Mouse (Mus musculus) embryo, embryonic 11 days (tissue): ENCODE data around the gene Msh2.
"Not testable (repeated sequence)": the region's sequence is repeated elsewhere in the genome, so short reads cannot be mapped to it uniquely, and the experiment has no call there.

ENCODE experiments used
- DNase-seq: peaks from one replicate; pipeline ENCODE4 v3.0.0-alpha.2; 2015

Gene Msh2

DNA sequence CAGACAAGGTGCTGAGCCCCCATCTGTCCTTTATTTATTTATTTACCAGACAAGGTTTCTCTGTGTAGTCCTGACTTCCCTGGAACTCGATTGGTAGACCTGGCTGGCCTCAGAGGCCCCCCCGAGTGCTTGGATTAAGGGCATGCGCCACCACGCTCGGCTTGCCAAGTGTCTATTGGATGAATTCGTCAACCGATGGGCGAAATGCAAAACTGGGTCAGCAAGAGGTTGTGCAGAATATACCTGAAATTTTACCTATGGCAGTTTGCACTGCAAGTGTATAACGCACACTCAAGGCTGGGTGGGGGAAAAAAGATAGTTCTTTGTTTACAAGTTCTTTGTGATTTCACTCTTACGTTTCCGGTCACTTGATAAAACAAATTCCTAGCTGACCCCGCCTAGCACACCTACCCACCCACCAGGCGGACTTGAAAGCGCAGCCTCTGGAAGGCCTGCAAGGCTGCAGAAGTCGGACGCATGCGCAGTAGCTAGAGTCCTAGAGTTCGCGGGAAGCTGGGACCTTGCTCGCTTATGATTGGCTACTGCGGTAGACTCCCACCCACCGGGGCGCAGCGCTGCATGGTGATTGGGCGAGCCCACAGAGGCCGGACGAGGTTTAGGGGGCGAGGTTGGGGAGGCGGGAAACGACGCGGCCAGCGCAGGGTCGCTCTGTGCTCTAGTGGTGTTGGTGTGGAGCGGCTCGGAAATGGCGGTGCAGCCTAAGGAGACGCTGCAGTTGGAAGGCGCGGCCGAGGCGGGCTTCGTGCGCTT, at the start of gene Msh2:
Gene Msh2 (plus strand): TSS at position 441 of the 771 bp plus-strand sequence.
- peak; percentile 100 for DNase-seq

DNA sequence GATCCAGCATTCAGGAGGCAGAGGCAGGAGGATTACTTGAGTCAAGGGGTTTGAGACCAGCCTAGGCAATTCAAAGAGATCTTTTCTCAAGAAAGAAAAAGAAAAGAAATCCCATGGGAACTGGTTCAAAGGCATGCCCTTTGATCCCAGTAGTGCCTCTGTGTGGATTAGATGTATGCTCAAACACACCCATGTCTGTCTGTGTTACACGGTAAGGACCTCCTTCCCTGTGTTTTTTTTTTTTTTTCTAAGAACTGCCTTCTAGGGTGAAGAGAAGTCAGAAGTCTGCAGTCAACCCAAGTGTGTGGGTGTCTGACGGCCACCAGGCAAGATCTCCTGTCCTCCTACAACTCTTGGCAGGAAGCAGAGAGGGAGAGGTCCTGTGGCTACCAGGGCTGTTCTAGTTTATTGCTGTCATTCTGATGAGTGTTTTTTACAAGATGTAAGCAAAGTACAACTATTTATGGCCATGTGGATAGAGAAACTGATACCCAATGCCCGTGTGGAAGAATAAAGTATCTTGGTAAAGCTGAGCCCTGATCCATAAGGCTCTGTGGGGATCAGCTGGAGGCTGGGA, 46.5 kb upstream of the Msh2 start:
- no peak for DNase-seq

DNA sequence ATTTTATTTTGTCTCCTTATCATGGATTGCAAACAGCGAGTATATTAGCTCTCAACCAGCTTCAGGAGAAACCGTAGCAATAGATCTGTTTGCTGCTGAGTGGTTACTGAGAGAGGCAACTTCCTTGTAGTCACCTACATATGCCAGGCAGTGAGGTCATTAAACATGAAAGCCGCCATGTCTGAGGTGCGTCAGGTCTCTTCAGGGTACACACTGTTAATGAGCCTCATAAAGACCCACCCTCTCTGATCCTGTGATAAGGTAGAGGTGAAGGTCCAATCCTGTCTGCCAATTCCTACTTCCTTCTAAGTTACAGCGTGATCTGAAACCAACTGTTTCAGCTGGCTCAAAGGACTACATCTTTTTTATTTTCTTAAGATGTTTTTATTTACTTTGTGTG, 44.0 kb upstream of the Msh2 start:
- DNase-seq, result no peak

DNA sequence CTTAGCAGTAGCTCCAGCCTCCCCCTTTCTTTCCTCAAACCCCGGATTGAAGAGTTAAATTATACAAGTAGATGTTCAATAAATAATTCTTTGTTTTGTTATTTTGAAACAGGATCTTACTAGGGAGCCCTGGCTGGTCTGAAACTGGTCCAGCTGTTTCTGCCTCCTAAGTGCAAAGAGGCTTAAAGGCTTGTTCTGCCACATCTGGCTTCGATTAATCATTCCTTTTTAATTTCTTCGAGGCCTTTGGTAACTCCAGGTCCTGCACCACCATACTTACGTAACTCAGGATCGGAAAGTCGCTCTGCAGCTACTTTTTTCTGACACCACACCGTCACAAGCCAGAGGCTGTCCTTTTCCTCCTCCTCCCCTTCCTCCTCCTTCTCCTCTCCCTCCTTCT, 43.4 kb upstream of the Msh2 start:
- DNase-seq, result peak; percentile 42

DNA sequence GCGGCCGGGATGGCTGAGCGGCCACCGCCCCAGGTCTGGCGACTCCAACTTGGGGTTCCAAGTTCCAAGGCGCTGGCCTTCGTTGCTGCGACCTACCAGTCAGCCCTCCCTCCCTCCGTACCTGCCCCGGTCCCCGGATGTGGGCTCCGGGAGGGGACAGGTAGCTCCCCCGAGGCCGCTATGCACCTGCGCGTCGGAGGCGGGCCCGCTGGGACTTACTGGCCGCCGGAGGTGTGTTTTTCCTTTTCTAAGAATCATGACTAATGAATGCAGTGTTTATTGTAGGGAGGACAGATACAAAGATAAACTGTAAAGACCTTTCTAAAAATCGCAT, 35.1 kb upstream of the Msh2 start:
- DNase-seq, result peak; percentile 37

DNA sequence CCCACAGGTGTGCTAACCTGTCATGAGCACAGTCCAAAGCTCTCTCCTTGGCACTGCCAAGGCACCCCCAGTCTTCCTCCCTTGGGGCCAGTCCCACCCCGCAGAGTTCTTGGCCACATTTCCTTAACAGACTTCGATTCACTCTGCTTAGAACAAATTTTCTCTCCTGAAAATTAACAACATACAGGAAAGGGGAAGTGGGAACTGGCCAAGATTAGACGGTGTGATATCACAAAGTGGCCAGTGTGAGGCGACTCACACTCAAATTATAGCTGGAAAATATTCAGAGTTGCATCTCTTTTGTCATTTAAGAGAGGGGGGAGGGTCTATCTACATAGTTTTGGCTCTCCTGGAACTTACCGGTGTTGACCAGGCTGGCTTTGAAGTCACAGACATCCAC, 32.9 kb upstream of the Msh2 start:
- no peak for DNase-seq

DNA sequence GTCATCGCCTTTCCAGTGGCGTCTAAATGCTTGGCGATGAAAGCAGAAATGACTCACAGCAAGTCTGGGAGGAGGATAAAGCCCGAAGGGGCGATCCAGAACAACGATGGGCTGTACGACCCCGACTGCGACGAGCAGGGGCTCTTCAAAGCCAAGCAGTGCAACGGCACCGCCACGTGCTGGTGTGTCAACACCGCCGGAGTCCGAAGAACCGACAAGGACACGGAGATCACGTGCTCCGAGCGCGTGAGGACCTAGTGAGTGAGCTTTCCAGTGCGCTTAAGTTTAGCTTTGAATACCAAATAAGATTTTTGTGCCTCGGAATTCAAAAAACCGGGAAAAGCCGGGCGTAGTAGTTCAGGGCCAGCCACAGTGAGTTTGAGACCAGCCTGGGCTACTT, 31.9 kb upstream of the Msh2 start:
- no peak for DNase-seq

DNA sequence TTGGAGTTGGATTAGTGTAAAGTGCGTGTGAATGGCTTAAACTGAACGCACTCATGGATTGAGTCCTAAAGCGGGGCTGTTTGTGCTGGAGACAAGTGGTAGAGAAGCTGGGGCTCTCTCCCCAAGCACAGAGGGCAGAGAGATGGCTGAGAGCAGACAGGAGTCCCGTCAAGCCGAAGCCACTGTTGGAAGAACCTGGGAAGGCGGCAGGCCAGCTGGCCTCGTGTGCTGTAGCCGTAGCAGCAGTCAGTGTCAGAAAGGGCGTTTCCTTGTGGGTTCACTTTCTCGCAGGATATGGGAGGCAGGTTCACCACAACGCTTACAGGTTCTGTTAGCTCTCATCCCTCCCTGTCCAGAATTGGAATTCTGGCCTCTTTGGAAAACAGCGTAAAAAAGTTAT, 31.1 kb upstream of the Msh2 start:
- DNase-seq, result no peak

DNA sequence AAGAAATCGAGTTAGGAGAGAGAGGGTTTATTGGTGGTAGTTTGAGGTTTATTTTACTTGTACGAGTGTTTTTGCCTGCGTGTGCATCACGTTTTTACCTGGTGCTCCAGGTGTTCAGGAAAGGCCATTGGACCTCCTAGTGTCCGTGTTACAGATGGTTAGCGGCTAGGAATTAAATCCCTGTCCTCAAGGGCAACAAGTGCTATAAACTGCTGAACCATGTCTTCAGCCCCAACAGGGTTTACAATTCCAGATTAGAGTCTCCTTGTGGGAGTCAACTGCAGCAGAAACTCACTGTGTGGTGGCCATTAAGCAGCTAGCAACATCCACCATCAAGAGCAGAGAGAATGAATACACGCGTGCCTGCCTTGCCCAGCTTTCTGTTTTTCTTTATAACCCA, 29.4 kb upstream of the Msh2 start:
- no peak for DNase-seq

DNA sequence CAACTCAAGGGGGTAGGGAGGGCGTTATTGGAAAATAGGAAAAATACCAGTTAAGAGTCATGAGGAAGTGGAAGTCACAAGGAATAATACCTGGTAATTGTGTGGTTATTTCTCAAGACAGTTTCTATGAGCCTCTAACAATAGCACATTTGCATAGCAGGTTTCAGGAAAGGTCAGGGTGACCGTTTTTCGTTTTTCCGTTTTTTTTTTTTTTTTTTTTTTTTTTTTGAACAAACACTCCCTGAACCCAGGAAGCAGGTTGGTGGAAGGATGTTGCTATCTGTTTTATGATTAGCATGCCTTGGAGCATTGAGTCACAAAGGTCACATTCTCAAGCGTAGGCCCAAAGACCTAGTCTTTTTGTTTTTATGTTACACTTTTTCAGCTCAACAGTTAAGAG, 16.5 kb upstream of the Msh2 start:
- DNase-seq, result not testable (repeated sequence)

DNA sequence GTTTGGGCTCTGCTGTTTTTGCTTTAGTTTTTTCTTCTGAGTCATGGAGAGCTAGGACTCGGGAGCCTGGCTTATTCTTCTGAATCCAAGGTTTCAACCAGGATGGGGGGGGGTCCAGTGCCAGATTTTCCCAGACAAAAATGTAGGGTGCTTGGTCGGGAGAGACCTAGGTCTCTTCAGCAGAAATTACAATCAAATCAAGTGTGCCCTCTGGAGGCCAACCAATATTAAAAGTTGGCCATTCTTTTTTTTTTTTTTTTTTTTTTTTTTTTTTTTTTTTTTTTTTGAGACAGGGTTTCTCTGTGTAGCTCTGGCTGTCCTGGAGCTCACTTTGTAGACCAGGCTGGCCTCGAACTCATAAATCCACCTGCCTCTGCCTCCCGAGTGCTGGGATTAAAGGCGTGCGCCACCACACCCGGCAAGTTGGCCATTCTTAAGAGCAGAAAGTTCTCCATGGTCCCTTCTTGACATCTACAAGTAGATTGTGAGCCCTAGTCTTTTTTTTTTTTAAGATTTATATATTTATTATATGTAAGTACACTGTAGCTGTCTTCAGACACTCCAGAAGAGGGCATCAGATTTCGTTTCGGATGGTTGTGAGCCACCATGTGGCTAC, 10.1 kb upstream of the Msh2 start:
- not testable (repeated sequence) for DNase-seq

DNA sequence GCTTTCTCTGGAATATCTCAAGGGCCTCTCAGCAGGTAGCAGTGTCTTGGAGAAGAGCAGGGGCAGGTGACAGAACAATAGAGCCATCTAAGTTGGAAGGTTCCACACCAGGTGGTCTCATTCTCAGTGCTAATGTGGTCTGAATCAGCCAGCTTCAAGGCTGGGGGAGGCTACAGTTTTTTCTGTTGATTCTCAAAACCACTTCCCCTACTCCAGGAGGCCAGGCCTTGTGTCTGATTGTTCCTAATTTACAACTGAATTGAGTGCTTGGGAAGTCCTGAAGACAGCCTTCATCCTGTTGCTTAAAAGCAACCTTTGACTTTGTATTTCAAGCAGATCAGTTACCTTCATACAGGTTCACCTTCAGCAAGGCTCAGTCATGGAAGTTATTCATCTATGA, 7.9 kb upstream of the Msh2 start:
- DNase-seq, result no peak

DNA sequence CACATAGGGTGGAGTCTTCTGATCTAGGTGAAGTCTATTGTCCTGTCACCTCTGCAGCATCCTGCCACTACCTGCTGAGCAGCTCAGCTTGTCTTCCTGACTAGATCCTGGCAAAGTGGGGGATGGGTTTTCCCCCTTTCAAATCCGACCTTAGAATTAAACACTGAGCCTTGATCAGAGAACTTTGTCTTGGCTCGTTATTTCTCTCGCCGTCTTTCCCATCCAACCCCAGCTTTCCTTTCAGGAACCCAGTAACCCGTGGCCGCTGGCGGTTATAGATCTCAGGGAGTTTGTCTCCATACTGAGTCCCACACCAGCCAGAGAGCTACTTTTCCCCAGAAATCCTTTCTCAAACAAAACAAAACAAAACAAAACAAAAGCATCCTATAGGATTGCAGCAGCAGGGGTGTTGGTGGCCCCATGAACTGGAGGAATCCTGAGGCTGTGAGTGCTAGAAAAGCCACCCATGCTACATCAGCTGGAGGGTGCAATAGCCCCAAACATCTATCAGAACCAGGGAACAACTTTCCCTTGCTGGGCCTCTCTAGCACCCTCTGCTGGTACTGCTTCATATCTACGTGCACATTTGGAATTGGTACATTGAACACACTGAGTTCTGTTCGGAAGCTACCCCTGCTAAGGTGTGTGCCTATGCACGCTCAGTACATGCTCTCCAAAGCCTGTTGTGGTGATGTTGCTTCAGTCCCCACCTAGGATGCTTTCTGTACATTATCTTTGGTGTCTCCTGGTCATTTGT, 6.9 kb upstream of the Msh2 start:
- peak; percentile 61 for DNase-seq

DNA sequence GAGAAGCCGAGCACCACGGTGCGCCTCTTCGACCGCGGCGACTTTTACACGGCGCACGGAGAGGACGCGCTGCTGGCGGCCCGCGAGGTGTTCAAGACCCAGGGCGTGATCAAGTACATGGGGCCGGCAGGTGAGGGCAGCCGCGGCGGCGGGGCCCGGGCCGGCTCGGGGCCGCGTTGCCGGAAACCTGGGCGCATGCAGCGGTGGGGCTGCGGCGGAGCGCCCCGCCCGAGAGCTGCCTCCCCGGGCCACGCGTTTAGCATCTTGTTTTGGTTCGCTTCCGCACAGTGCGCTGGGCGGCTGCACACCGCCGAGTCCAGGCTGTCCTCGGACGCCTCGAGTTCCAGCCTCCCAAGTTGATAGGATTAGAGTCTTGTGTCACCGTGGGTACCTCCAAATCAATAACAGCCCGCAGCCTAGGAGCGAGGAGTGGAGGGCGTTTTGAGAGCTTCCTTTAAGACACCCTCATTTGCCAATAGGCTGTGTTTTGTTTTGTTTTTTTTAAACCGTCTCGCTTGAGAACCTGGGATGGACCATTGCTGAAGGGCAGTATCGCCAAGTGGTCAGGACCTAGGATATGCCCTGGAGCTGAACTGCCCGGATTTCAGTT, 652 bp downstream of the Msh2 start:
- peak; percentile 52 for DNase-seq

DNA sequence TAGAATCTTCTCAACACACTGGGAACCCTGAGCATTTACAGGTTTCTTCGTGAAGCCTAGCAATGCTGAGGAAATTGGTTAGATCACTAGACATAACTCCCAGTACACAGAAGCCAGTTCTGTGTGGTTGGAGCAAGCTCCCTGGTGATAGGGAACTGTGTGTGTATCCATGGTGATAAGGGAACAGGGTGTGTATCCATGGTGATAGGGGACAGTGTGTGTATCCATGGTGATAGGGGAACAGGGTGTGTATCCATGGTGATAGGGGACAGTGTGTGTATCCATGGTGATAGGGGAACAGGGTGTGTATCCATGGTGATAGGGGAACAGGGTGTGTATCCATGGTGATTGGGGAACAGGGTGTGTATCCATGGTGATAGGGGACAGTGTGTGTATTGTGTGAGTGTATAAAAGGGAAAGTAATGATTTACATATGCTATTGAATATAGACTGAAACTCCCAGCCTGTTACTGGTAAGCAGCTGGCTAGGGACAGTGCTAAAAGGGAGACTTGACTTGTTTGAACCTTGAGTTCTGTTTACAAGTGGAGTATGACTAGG, 4.9 kb downstream of the Msh2 start:
- not testable (repeated sequence) for DNase-seq

DNA sequence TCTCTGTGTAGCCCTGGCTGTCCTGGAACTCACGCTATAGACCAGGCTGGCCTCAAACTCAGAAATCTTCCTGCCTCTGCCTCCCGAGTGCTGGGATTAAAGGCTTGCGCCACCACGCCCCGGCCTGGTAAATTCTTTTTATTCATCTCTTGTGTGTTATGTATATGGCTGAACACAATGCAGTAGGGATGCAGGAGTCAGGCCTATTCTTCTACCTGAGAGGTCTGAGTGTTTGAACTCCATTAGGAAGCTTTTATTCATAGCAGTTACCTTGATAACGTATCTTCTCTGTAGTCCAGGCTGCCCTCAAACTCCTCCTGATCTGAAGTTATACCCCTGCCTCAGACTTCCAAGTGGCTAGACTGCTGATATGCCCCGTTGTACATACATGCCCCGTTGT, 5.5 kb downstream of the Msh2 start:
- DNase-seq, result no peak

DNA sequence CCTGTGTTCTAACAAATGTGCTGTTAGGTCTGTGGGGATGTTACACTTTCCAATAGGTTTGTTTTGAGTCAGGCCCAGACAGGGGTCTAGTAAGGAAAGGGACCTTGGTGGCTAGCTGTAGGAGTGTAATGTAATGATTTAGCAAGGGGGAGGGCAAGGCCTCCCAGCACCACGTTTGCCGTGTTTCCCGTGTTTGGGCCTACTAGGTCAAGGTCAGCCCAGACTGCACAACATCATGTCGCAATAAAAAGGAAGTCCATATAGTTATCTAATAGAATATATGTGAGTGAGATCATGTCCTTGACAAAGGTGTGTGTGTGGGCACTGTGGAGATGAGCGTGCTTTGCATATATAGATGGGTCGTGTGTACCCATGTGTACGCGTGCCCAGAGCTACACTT, 17.1 kb downstream of the Msh2 start:
- no peak for DNase-seq

DNA sequence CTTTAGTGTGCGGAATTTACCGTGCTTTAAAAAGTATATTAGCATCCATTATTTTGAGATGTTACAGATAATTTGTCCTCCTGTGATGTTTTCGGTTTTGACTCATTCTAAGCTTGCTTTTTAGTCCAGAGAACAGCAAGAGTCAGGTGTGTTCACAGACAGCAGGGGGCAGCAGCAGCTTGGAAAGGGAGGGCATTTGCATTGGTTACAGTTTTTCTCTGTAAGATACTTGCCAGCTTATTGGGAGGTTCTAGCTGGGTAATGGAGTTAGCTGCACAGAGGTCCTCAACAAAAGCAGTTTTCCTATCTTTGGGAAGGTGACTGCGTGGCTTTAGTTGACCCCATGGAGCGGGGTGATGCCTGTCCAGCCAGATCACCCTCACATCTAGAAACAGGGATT, 19.8 kb downstream of the Msh2 start:
- DNase-seq, result peak; percentile 70

DNA sequence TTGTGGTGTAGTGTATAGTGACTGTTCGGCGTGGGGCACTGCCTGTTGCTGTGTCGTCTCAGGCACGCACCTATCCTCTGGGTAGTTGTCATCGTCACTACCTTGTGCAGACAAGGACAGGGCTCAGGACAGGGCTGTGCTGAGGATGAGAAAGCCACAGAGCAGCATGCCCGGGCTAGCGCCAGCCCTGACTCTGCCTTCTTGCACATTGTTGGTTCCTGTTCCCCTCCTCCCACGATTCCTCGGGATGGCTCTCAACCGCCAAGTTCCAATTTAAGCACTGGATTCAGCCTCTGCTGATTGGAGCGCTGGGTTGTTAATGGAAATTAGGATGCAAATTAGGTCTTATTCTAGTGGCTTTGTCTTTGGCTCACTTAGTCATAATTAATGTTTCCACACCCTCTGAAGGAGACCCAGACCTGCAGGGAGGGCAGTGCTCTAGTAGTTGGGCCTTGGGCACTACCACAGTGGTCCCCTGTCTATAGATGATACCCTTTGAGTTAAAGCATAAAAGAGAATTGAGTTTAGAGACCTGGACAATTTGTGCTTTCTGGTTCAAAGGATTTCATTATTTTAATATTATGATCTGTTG, 23.8 kb downstream of the Msh2 start:
- no peak for DNase-seq

DNA sequence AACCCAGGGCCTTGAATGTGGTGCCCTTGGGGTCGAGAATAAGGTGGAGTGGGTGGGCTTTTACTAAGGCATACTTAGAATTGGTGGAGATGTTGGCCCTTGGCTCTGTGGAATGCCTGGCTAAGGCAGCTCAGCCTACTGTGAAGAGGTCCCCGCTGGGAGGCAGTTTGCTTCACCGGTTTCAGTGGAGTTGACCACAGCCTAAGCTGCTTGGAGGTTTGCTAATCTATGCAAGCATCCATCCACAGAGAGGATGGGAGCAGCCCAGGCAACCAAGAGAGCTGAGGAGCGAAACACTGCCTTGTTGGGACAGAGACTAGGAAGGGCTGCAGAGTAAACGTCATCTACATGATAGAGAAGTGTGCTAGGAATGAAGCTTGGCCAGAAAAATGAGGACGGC, 24.7 kb downstream of the Msh2 start:
- no peak for DNase-seq

DNA sequence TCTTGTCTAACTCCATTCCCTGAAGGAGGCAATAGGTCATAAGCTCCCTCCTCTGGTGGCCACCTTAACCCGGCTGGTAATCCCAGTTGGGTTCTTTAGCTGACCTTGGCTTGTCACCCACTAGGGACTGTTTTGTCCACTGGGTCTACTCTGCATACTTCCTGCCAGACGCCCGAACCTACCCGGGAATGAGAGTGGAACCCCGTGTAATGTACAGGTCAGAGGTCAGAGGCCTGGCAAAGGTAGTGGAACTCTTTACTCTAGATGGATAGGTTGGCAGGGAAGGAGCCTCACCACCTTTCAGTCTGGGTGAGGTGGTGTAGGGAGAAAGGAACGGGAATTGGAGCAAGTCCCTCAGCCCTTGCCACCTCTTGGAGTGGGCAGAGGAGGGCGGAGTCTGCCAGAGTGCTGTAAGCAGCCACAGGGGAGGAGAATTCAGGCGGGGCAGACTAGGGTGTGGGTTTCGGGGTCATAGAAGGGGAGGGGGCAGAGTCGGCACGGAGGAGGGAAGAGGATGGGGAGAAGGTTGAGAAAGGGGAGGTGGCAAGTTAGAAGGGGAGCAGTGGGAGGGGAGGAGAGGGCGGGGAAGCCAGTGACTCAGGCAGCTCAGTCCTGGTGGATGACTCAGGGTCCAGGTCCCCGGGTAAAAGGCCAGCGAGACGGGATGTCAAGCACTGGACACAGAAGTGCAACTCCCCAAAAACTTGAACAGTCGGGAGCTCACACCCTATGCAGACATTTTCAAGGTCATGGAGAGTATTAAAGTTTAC, 27.1 kb downstream of the Msh2 start:
- DNase-seq, result no peak

DNA sequence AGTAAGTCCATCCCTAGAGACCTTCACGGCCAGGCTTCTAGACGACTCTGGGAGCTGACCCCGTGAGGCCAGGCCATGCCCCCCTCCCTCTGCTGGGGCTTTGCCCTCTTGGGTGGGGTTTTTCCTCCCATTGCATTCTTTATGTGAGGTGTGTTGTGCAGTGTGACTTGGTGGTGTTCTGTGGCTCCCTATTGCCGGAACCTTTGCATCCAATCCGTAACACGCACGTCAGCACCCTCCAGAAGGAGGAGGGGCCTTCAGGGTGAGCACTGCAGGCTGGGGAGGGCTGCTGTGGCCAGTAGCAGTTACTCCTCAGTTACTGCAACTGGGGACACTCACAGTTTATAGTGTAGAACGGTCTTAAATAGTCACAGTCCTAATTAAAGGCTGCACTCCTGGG, 28.0 kb downstream of the Msh2 start:
- DNase-seq, result no peak
